Mouse (Mus musculus) ovary, adult 2 months (tissue): ENCODE measurements around the gene Ipmk. TPM values are rescaled to one million over a fixed set of nuclear protein-coding genes. Genes with fewer than 3 reads are reported as not detected.

Experiments used
- polyA plus RNA-seq: library from polyadenylated mRNA; depleted of rRNA; stranded (reverse); fragments of >200 nt; gene quantifications from 2 replicates; pipeline ENCODE4 v1.2.3, GENCODE M21; 2012; rRNA removed

The Ipmk gene
- 9.3 and 9.7 TPM in 2 replicates for polyA plus RNA-seq

GRCm38 (mm10) chr10:71347509-71347949, at the start of gene Ipmk:
Gene Ipmk, plus strand, starts transcription at chr10:71347763.

GRCm38 (mm10) chr10:71344579-71345143, 2.9 kb upstream of the Ipmk start, which contains the start of gene Cisd1:
Gene Cisd1, minus strand, starts transcription at chr10:71344954.

Other genes with a start within 250 kb of the Ipmk start
- gene Bicc1, start 188.1 kb upstream of the Ipmk start, polyA plus RNA-seq = 28.7 and 37.5 TPM in 2 replicates
- gene Tfam, start 109.5 kb upstream of the Ipmk start, polyA plus RNA-seq = 5.5 and 7.2 TPM in 2 replicates
- 41.2 and 41.3 TPM in 2 replicates for gene Ube2d1, start 62.5 kb upstream of the Ipmk start, polyA plus RNA-seq
- gene Cisd1, start 2.8 kb upstream of the Ipmk start, polyA plus RNA-seq = 39.4 and 56.7 TPM in 2 replicates